Mouse (Mus musculus) bone marrow, adult 2 months (tissue): ENCODE data around the gene Mrpl55.

ENCODE experiments used
- CTCF ChIP-seq: fragments of 200-500 bp; IDR thresholded peaks from 2 replicates; pipeline ENCODE4 v1.5.1; 2011; ENCODE audit warnings: low read length, control low read depth; ENCODE audit not compliant: control insufficient read depth, insufficient read depth
- POLR2A ChIP-seq: fragments of 200-500 bp; IDR thresholded peaks from 2 replicates; pipeline ENCODE4 v1.6.1; 2011; ENCODE audit warnings: low read depth, mild to moderate bottlenecking, control low read depth, low read length, borderline replicate concordance; ENCODE audit not compliant: control insufficient read depth

DNA sequence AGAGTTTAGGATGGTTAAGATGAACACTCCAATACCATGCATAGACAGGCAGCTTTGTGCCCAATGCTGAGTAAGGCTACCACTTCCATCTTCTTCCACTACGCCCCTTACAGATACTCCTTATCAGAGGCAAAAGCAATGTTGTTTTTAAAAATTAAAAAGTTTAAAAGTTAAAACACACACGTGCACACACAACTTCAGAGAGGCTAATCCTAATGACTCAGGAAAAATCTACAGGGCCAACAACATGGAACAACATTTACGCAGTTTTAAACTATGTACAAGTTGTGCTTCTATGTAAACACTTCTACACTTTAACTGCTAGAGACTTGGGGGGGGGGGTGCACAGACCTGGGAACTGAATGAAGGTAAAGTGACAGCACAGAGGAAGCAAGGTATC lies 21.7 kb downstream of the Mrpl55 start:
- no peak for TF ChIP-seq POLR2A
- TF ChIP-seq CTCF, result no peak
